Mouse (Mus musculus) thymus, postnatal 36 days (tissue): ENCODE data around the gene Stx19.

Experiments
- DNase-seq, 2 experiments: peaks; one replicate each; pipeline ENCODE4 v3.0.0; 2022; ENCODE audit warnings: mixed read lengths in 2 of 2

Stx19 gene

GRCm38 (mm10) chr16:62814491-62814890, at the start of gene Stx19:
Gene Stx19 (plus strand): TSS chr16:62814676.
- no peak for DNase-seq

DNA sequence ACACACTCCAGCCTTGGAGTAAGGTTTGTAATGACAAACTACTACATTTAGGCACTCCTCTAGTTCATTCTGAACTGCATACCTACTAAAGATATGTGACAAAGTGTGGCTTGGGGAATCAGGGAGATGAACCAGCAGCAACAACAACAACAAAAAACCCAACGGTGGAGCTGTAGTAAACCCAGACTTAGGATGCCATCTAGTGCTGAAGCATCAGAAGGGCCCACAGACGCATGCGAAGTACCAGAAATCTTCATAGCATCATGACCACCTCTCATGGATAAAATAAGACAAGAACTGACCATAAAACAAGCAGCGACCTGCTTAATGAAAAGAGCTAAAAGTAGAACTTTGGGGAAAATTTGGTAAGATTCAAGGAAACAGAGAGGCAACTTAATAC, 41.0 kb upstream of the Stx19 start:
- no peak for DNase-seq

DNA sequence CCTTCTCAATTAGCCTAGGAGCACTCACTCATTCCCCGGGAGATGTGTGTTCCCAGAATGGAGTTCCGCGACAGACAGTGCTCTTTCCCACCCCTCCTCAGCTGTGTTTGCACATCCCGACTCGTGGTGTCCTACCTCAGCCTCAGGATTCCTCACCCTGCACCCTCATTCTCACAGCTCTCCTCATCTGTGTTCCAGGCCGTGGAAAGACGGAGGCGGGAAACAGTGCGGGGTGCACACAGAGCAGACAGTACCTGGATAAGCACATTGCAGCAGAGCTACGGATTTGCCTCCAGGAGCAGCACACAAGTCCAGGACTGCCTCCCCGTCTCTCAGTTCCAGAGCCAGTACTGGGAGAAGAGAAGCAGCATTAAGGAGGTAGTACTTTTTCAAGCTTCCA, 38.4 kb upstream of the Stx19 start:
- no peak for DNase-seq

DNA sequence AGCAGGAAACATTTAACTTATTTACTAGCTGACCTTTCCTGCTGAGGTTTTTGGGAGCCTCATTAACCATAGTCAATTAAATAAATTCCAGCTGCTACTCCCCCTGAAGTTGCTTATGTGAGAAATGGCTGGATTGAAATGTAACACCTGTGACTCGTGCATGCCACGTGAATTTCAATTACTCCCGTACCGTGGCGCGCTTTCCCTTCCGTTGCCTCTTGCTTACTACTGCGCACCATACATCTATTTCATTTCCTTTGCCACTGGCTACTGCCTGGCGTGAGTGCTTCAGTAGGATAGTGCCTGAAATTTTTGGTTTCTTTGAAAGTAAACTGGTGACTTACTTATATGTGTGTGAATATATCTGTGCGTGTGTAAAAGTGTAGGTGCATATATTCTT, 36.2 kb upstream of the Stx19 start:
- no peak for DNase-seq

GRCm38 (mm10) chr16:62782229-62782628, 32.2 kb upstream of the Stx19 start:
- DNase-seq, result no peak

GRCm38 (mm10) chr16:62786621-62787331, 27.7 kb upstream of the Stx19 start, which contains the start of gene Nsun3:
Gene Nsun3 (minus strand): TSS chr16:62786818.
- peak; percentile 86 to 94 for DNase-seq

DNA sequence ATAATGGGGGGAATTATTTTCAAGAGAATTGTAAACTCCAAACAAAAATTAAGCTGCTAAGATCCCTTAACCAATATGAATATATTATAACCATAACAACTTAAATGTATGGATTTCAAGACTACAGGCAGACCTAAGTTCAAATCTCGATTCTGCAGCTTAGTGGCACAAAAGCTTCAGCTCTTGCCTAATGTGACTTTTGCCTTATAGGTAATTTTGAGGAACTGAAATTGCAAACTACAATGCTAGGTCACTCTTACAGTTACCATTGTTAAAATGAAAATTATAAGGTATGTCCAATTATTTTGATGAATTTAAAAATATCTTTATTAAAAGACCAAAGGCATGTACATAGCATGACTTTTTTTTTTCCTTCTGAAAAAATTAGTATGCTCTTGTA, 17.9 kb upstream of the Stx19 start:
- no peak for DNase-seq

GRCm38 (mm10) chr16:62798808-62799207, 15.7 kb upstream of the Stx19 start:
- DNase-seq, result no peak

DNA sequence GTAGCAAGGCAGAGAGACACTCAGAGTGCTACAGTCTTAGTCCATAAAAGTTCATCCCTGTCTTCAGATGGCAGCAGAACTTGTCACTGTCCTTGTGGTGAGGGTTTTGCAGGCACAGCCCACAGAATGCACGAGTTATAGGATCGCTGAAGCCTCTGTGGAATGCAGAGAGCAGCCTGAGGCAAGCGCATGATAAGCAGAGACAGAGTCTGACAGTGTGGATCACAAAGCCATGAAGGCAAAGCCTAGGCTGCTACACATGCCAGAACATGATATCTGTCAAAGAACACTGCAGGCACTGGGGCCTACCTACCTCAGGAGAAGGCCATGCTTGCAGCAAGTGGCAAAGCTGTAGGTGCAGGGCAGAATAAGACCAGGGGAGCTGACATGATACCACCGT, 15.1 kb upstream of the Stx19 start:
- no peak for DNase-seq

GRCm38 (mm10) chr16:62799839-62800238, 14.6 kb upstream of the Stx19 start:
- DNase-seq, result no peak

DNA sequence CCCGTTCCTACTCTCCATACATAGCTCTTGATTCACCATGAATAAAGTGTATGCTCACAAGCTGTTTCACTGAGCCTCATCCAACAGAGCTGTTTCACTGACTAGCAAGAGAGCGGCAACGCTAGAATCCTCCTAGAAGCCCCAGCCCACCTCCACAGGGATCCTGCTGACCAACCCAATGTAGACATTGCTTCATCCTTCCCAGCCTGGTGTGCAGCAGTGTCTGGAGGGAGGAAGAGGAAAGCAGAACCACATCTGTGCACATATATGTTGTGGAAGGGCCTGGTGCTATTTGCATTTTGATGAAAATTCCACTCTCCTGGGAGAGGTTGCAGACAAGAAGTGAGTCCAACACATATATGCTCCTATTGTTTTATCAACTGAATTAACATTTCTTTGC, 9.9 kb upstream of the Stx19 start:
- no peak for DNase-seq

DNA sequence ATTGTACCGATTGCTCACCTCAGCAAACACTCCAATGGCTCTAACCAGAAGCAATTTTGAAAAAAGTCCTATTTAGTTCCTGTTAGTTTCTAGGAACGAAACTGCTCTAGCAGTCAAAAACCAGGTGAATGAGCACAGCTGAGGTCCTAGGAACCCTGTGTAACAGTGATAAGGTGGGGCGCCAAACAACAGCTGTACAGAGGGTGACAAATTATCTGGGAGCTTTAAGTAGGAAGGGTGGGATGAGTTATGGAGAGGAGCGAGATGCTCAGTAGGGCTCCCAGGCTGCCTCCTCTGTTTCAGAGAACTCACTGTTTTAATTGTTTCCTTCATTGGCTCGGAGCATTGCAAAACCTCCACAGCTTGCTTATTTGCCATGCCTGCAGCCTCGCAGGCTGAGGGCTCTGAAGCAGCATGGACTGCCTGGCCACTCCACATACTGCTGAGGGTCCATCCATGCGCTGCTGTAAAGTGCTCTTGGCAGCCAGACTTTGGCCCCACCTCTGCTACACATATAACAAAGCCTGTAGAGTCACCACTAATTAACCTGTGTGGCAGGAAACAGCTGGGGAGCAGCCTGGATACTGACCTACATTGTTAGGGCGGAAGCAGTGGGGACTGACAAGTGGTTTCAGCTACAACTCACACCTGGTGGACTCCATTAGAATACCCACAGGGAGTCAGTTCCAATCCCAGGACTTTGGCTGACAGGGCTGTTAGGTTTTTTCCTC, 7.1 kb upstream of the Stx19 start:
- DNase-seq, result peak in 1 of 2 experiments; percentile 30

GRCm38 (mm10) chr16:62810855-62811254, 3.6 kb upstream of the Stx19 start:
- no peak for DNase-seq

- no peak for DNase-seq
These were observed 686 bp upstream of the Stx19 start for GRCm38 (mm10) chr16:62813790-62814189.

DNA sequence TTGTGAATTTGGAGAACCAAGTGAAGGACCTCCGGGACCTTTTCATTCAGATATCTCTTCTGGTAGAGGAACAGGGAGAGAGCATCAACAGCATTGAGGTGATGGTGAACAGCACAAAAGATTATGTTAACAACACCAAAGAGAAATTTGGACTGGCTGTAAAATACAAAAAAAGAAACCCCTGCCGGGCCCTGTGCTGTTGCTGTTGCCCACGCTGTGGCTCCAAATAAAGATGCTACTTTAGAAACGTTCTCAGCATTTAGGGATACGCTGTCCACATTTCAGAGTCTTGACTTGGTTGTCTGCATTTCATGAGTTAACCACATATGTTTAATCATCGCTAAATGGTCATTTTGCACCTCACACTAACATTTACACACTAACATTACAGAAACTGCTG, 8.0 kb downstream of the Stx19 start:
- no peak for DNase-seq

GRCm38 (mm10) chr16:62826156-62827001, 11.9 kb downstream of the Stx19 start:
- DNase-seq, result no peak

DNA sequence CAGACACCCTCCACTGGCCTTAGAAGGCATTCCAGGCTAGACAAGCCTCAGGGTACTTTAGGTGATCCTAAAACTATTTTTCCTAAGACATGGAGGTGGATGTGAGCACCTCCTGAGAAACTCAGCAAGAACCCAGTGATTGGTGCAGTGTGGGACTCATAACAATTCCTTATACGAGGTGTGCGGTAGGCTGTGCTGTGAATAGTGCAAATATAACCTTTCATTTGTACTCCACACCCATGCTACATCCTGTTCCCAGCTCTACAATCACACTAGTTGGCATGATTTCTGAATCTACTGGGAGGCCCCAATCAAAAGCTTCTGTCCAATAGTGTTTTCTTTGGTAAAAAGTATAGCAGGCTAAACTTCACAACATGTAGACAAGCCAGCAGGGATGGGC, 17.6 kb downstream of the Stx19 start:
- DNase-seq, result no peak

DNA sequence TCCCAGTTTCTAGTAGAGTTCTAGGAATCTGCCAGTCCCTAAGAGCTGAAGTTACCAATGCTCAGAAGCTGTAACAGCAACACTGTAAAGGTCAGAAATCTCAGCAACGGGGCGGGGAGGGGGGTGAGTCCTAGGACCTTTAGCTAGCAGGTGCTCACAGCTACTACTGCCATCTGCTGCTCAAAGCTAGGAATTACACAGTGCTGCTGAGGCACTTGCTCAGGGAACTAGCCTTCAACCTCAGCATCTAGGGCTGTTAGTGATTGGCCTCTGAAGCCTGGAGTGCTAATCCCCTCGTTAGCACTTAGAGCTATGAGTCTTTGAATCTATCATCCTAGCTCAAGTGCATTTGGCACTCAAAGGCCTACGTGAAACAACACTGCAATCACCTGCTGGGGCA, 18.0 kb downstream of the Stx19 start:
- peak; percentile 20 to 33 for DNase-seq

GRCm38 (mm10) chr16:62834016-62834735, 19.7 kb downstream of the Stx19 start:
- DNase-seq, result no peak

DNA sequence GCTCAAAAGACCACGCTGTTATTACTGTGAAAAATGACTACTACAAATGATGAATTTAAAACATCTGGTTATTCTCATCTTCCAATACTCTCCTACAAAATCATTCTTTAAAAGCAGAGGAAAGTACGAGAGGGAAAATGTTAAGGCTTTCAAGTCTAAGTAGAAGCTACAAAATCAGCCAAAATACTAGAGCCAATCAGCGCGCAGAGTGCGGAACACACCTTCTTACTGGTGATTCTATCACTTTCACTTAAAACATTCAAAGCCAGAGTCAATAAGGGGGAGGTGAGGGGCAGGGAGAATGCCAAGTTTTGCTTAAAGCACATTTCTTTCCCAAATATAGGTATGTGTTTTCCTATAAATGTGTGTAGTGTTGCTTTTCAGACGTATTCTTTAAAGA, 30.9 kb downstream of the Stx19 start:
- DNase-seq, result no peak

DNA sequence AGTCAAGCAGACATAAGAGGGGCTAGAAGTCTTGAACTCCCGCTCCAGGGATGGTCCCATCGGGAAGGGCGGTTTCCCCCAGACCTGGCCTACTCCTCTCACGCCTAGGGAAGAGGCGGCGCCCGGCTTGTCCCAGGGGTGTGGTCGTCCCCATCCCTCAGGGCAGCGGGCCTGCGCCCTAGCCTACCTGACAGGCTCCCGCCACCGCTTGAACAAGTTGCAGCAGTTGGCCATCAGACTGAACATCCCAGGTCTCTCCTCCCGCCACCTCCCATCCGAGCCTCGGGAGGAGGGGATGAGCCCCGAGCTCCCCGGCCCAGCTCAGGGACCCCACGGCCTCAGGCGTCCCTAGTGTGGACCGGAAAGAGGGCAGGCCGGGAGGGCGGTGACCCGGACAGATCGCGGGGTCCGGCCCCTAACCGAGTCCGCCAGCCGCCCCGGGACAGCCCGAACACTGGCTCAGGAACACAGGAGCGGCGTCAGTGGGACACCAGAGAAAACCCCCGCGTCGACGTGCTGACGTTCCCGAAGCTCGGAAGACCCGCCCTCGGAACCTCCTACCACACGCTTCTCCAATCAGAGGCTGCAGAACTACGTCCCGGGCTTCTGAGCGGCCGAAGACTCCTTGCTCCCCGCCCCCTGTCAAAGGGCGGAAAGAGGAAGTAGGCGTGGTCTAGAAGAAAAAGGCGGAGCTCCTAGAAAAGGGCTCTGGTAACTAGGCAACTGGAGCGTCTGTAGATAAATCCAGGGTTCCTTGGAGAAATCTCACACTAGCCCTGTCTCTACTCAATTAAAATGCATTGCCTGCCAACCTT, 32.2 kb downstream of the Stx19 start, which contains the start of gene Arl13b:
Gene Arl13b, minus strand, starts transcription at position 543 of the 815 bp plus-strand sequence.
- peak; percentile 85 to 91 for DNase-seq
